Mouse (Mus musculus) intestine, embryonic 16.5 days (tissue): ENCODE measurements around the gene Drg2. TPM values are rescaled to one million over a fixed set of nuclear protein-coding genes. Genes with fewer than 3 reads are reported as not detected.

ENCODE experiments used
- ATAC-seq: fragments of 200-750 bp; cut with Nextera tagmentation; 2 replicates; pipeline ENCODE4 v1.8.0; 2017; ENCODE audit warnings: moderate TSS enrichment, moderate library complexity
- H3K27ac ChIP-seq: fragments of 300-500 bp; sonication (generic); 2 replicates; pipeline ENCODE4 v1.5.1; 2014; ENCODE audit warnings: mild to moderate bottlenecking, low read length
- H3K27me3 ChIP-seq: fragments of 300-500 bp; sonication (generic); replicated peaks from 2 replicates; pipeline ENCODE4 v1.6.1; 2014; ENCODE audit warnings: low read length, control low read depth, mixed read lengths; ENCODE audit not compliant: control insufficient read depth, insufficient read depth
- H3K36me3 ChIP-seq: fragments of 300-500 bp; sonication (generic); 2 replicates; pipeline ENCODE4 v1.6.1; 2014; ENCODE audit warnings: low read length, control low read depth; ENCODE audit not compliant: control insufficient read depth, insufficient read depth
- H3K4me1 ChIP-seq: fragments of 300-500 bp; sonication (generic); 2 replicates; pipeline ENCODE4 v1.6.1; 2014; ENCODE audit warnings: low read length, control low read depth, mixed read lengths; ENCODE audit not compliant: control insufficient read depth, insufficient read depth
- H3K4me2 ChIP-seq: fragments of 300-500 bp; sonication (generic); 2 replicates; pipeline ENCODE4 v1.6.1; 2014; ENCODE audit warnings: low read depth, low read length, control low read depth
- H3K4me3 ChIP-seq: fragments of 300-500 bp; sonication (generic); 2 replicates; pipeline ENCODE4 v1.5.1; 2014; ENCODE audit warnings: mild to moderate bottlenecking, low read length
- H3K9ac ChIP-seq: fragments of 300-500 bp; sonication (generic); 2 replicates; pipeline ENCODE4 v1.6.1; 2014; ENCODE audit warnings: low read depth, low read length
- H3K9me3 ChIP-seq: fragments of 300-500 bp; sonication (generic); 2 replicates; pipeline ENCODE4 v1.6.1; 2016; ENCODE audit warnings: low read length, control low read depth; ENCODE audit not compliant: control insufficient read depth
- WGBS: fragments of 180-500 bp; shearing (Covaris S2); extraction: QIAGEN DNeasy Blood & Tissue Kit; methylation state at CpG from one replicate; pipeline ENCODE4 v1.1.7; 2014; 5-methylcytosine and 5-hydroxymethylcytosine counted together
- polyA plus RNA-seq: library from polyadenylated mRNA; unstranded; fragments of >200 nt; fragmentation: Nextera tagmentation; extraction: Ambion mirVana; gene quantifications from 2 replicates; pipeline ENCODE4 v1.2.1, GENCODE M21; 2015

The Drg2 gene
- polyA plus RNA-seq = 102 and 107 TPM in 2 replicates

DNA sequence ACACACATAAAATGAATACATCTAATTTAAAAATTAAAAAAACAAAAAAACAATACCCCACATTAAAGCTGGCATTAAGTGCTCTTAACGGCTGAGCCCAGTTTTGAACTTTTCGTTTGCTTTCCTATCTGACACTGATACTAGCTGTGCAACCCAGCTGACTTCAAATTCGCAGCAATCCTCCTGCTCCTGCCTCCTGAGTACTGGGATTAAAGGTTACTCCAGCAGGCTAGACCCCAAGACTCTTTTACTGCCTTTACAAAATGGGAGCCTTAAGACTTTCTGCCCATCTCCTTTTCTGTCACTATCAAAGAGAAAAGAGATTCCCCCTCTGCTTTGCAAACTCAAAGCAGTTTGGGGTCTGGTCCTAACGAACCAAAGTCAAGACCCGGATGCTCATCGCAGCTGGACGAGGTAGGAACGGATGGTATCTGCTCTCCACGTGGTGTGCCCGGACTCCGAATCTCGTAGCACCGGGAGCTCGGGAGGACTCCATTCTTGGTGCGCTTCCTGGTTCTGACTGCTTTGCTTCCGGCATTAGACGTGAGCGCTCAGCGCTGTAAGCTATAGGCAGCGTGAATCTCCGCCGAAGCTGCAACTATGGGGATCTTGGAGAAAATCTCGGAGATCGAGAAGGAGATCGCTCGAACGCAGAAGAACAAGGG, at the start of gene Drg2:
Gene Drg2 (plus strand): TSS at position 512 of the 665 bp plus-strand sequence.
- H3K9me3 ChIP-seq = no peaks in the 10 kb centered on the region
- peak within 1 kb of the TSS; percentile 57 for H3K4me3 ChIP-seq
- H3K9ac ChIP-seq = peak within 1 kb of the TSS; percentile 73
- ATAC-seq = peak; percentile 91
- no peaks in the 10 kb centered on the region; the same call in 1 of the 2 replicates for H3K36me3 ChIP-seq
- WGBS = 4% methylated on average over 27 of the region's 27 CpGs
- H3K27me3 ChIP-seq = no peaks in the 10 kb centered on the region
- H3K27ac ChIP-seq = peak within 1 kb of the TSS; percentile 67
- H3K4me2 ChIP-seq = peak within 1 kb of the TSS; percentile 76
- peaks cover 5% of the 10 kb centered on the region for H3K4me1 ChIP-seq

GRCm38 (mm10) chr11:60406606-60407005, 47.8 kb upstream of the Drg2 start:
- ATAC-seq = no peak
- peaks cover 18% of the 10 kb centered on the region for H3K36me3 ChIP-seq

GRCm38 (mm10) chr11:60412173-60412572, 42.2 kb upstream of the Drg2 start:
- Histone ChIP-seq H3K9me3 (no peaks in the 10 kb centered on the region), H3K4me3 (no peak overlapping the region), H3K9ac (no peak overlapping the region), H3K4me1 (0 out of 2 replicates have a peak, but pooled peaks cover 3% of the 10 kb centered on the region), H3K27me3 (no peaks in the 10 kb centered on the region), H3K4me2 (no peak overlapping the region), H3K36me3 (peaks cover 2% of the 10 kb centered on the region; the same call in 1 of the 2 replicates), H3K27ac (no peak overlapping the region)
- 9% methylated on average over 3 of the region's 3 CpGs for WGBS
- ATAC-seq = no peak

More at GRCm38 (mm10) chr11:60406606-60407005, 47.8 kb upstream of the Drg2 start:
- H3K27ac ChIP-seq = no peak overlapping the region
- no peak overlapping the region for H3K4me3 ChIP-seq
- no peaks in the 10 kb centered on the region for H3K4me1 ChIP-seq
- no peak overlapping the region for H3K4me2 ChIP-seq
- H3K9me3 ChIP-seq = no peaks in the 10 kb centered on the region
- WGBS = 100% methylated on average over 1 of the region's 1 CpGs
- no peak overlapping the region for H3K9ac ChIP-seq
- H3K27me3 ChIP-seq = no peaks in the 10 kb centered on the region

DNA sequence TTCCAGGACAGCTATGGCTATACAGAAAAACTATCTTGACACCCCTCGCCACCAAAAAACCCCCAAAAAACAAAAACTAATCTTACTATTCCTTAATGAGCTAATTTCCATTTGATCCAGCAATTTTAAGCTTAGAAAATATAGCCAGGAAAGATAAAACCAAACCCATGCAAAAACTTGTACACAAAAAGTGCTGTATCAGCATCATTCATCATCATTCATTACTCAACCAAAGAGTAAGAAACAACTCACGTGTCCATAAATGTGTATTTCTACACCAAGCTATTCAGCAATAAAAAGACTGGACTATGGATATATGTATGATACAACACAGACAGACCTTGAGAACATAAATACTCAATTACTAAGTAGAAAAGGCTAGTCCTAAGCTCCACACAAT, 41.5 kb upstream of the Drg2 start:
- Histone ChIP-seq H3K27ac (no peak overlapping the region), H3K9ac (no peak overlapping the region), H3K4me1 (0 out of 2 replicates have a peak, but pooled peaks cover 3% of the 10 kb centered on the region), H3K4me3 (no peak overlapping the region), H3K27me3 (no peaks in the 10 kb centered on the region), H3K4me2 (no peak overlapping the region), H3K36me3 (peaks cover under 1% of the 10 kb centered on the region; the same call in 1 of the 2 replicates), H3K9me3 (no peaks in the 10 kb centered on the region)
- 81% methylated on average over 2 of the region's 2 CpGs for WGBS
- no peak for ATAC-seq

DNA sequence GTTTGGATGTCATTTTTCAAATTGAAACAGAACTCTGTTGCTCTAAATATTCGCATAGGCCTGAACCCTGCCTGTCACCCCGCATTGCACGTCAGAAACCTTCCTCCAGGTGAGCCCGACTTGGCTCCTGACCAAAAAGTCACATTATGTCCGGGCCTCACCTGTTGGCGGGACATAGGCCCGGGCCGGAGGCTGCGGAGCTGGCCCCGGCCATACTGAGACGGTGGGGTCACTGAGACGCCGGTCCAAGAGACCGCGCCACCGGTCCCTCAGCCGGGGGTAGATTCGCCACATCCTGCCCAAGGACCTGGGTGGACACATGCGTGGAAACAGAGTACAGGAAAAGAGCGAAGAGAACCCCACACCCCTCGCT, 37.8 kb upstream of the Drg2 start:
- Histone ChIP-seq H3K27me3 (no peaks in the 10 kb centered on the region), H3K9ac (peak overlapping the region; percentile 89), H3K4me3 (peak overlapping the region; percentile 88), H3K36me3 (no peaks in the 10 kb centered on the region), H3K27ac (peak overlapping the region; percentile 54), H3K4me1 (peaks cover 15% of the 10 kb centered on the region), H3K4me2 (peak overlapping the region; percentile 65), H3K9me3 (no peaks in the 10 kb centered on the region)
- peak; percentile 53 for ATAC-seq
- WGBS = under 1% methylated on average over 21 of the region's 21 CpGs

GRCm38 (mm10) chr11:60416963-60417716, 37.3 kb upstream of the Drg2 start, which contains the start of gene Gid4:
TSS of gene Gid4 (plus strand) at chr11:60417145.
- Histone ChIP-seq H3K27ac (peak within 1 kb of the TSS; percentile 90), H3K9ac (peak within 1 kb of the TSS; percentile 95), H3K4me1 (peaks cover 15% of the 10 kb centered on the region), H3K36me3 (no peaks in the 10 kb centered on the region), H3K27me3 (no peaks in the 10 kb centered on the region), H3K9me3 (no peaks in the 10 kb centered on the region), H3K4me3 (peak within 1 kb of the TSS; percentile 88), H3K4me2 (peak within 1 kb of the TSS; percentile 90)
- WGBS = under 1% methylated on average over 74 of the region's 81 CpGs
- ATAC-seq = peak; percentile 97

DNA sequence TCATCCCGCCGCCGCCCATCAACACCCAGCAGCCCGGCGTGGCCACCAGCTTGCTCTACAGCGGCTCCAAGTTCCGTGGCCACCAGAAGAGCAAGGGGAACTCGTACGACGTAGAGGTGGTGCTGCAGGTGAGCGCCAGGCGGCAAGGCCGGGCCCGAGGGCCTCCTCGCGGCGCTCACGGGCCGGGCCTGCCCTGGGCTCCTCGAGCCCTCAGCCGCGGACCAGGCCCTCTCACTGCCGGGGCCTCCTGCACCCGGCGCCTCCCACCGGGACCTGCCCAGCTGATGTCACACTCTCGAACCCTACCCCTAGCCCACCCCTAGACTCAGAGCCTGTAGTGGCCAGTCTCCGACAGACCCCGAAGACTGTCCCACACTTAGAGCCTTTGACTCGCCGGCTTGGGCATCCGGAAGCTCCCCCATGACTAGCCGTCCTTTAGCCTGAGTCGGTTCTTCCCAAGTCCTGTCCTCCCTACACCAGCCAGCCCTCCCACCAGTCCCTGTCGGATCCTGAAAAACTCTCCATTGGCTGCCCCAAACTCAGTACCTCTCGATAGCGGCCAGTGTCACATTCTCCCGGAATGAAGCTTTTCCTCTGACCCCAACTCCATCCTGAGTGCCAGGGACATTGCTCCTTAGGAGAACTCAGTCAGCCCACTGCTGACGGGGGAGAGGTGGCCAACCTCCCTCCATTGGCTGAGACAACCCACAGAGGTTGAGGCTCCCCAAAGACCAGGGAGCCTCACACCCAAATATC, 36.5 kb upstream of the Drg2 start, which contains the start of gene Atpaf2:
Gene Atpaf2 (minus strand): TSS at position 741 of the 756 bp plus-strand sequence.
- Histone ChIP-seq H3K4me2 (peak within 1 kb of the TSS; percentile 90), H3K27me3 (no peaks in the 10 kb centered on the region), H3K36me3 (no peaks in the 10 kb centered on the region), H3K9ac (peak within 1 kb of the TSS; percentile 95), H3K27ac (peak within 1 kb of the TSS; percentile 90), H3K9me3 (no peaks in the 10 kb centered on the region), H3K4me3 (peak within 1 kb of the TSS; percentile 88), H3K4me1 (peaks cover 15% of the 10 kb centered on the region)
- WGBS = under 1% methylated on average over 39 of the region's 39 CpGs
- ATAC-seq = peak; percentile 49

GRCm38 (mm10) chr11:60418473-60418803, 36.0 kb upstream of the Drg2 start:
- H3K27ac ChIP-seq = peak overlapping the region; percentile 90
- peak overlapping the region; percentile 90 for H3K4me2 ChIP-seq
- H3K36me3 ChIP-seq = no peaks in the 10 kb centered on the region
- H3K9me3 ChIP-seq = no peaks in the 10 kb centered on the region
- 0 out of 2 replicates have a peak, but pooled peaks have one; percentile 13 for ATAC-seq
- peak overlapping the region; percentile 88 for H3K4me3 ChIP-seq
- WGBS = 7% methylated on average over 6 of the region's 6 CpGs
- peak overlapping the region; percentile 95 for H3K9ac ChIP-seq
- peaks cover 15% of the 10 kb centered on the region for H3K4me1 ChIP-seq
- H3K27me3 ChIP-seq = no peaks in the 10 kb centered on the region
